ENCODE assay signal across 22 mouse cellular contexts in the genomic region with DNA sequence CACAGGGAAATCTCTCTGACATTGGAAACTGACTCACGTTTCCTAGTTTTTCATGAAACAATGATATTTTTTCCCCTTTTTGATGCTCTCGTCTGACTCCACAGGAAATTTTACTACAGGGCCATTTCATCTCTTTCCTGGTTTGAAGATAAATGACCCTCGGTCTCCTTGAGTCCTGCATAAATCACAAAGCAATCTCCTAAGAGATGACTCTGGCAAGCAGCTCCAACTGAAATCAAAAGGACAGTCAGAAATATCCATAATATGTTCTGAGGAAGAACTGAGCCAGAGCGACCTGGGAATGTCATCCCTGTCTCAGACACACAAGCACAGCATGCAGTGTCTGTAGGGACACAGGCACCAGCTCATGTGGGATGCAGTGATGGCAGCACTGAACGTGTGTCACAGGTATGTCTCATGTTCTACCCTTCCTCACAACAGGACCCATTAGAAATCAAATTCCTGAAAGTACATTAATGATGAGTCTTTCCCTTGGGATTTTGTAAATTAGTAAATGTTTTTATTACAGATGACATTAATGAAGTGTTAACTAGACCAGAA.
A peak's percentile ranks its signal among the peaks of the same experiment; 100 is the strongest.
DNase-seq lines count a peak whose midpoint lies in the region; ATAC-seq and TF ChIP-seq lines count a peak whose summit lies in the region.
"Had no signal": no experiment of that assay in that cellular context is flagged by ENCODE, and none has a peak within 500 bp of the region (broad histone marks: within the 10 kb centered on the region; RNA-seq: fewer than 3 reads in every experiment).

No protein-coding gene starts in this region.

- no peaks in the 10 kb centered on the region for H3K27me3 ChIP-seq in hindbrain, embryonic 11.5 days (ENCODE audit: control insufficient read depth, insufficient read depth, low read length)
- no peaks in the 10 kb centered on the region for H3K27me3 ChIP-seq in hindbrain, embryonic 10.5 days (ENCODE audit: insufficient read depth, poor library complexity, severe bottlenecking)
- H3K27me3 ChIP-seq in liver, postnatal 0 days (ENCODE audit: insufficient read depth, low read length): no peaks in the 10 kb centered on the region
- H3K27me3 ChIP-seq in liver, embryonic 11.5 days (replicated peaks; ENCODE audit: control insufficient read depth, insufficient read depth, low read length): no peaks in the 10 kb centered on the region
- H3K27me3 ChIP-seq: forebrain, embryonic 15.5 days; liver, embryonic 15.5 days; megakaryocyte, embryonic 14.5 days had no signal

- DNase-seq in hindbrain, embryonic 11.5 days (ENCODE audit: low spot score): no peak
- DNase-seq in hindbrain, embryonic 10.5 days (ENCODE audit: low spot score): no peak
- no peak for DNase-seq in liver, postnatal 0 days
- no peak for DNase-seq in liver, embryonic 11.5 days (ENCODE audit: low spot score)
- peak; percentile 11 to 25 for DNase-seq in adrenal gland, postnatal 36 days
- peak; percentile 48 for DNase-seq in kidney, postnatal 14 days
- no peak for DNase-seq in ovary, postnatal 14 days (ENCODE audit: low spot score)
- no peak for DNase-seq in urinary bladder, postnatal 25 days (ENCODE audit: low spot score)
- DNase-seq: B cell, adult 2 months; cerebellum, adult 18-20 months; cerebellum, postnatal 25 days; gastrocnemius, postnatal 14 days; heart, postnatal 10 days; layer of hippocampus, adult 9-11 months; lung, postnatal 10 days; thymus, postnatal 14 days had no signal

- no peak overlapping the region for H3K9ac ChIP-seq in hindbrain, embryonic 11.5 days (ENCODE audit: low read depth, low read length)
- H3K9ac ChIP-seq in liver, postnatal 0 days (replicated peaks): no peak overlapping the region
- H3K9ac ChIP-seq in liver, embryonic 11.5 days (ENCODE audit: low read depth, low read length): no peak overlapping the region
- H3K9ac ChIP-seq: forebrain, embryonic 15.5 days; liver, embryonic 15.5 days had no signal

- no peaks in the 10 kb centered on the region; the same call in 1 of the 2 replicates for H3K4me1 ChIP-seq in hindbrain, embryonic 11.5 days (replicated peaks; ENCODE audit: control insufficient read depth, insufficient read depth, low read length)
- H3K4me1 ChIP-seq in hindbrain, embryonic 10.5 days (replicated peaks): peaks cover 29% of the 10 kb centered on the region
- no peaks in the 10 kb centered on the region for H3K4me1 ChIP-seq in liver, postnatal 0 days (ENCODE audit: insufficient read depth)
- no peaks in the 10 kb centered on the region for H3K4me1 ChIP-seq in liver, embryonic 11.5 days (replicated peaks; ENCODE audit: control insufficient read depth, insufficient read depth, low read length)
- H3K4me1 ChIP-seq: liver, embryonic 15.5 days had no signal

- H3K36me3 ChIP-seq in hindbrain, embryonic 11.5 days (ENCODE audit: control insufficient read depth, insufficient read depth, low read length): no peaks in the 10 kb centered on the region
- H3K36me3 ChIP-seq in hindbrain, embryonic 10.5 days: no peaks in the 10 kb centered on the region
- H3K36me3 ChIP-seq in liver, postnatal 0 days (replicated peaks; ENCODE audit: insufficient read depth, low read length): no peaks in the 10 kb centered on the region
- H3K36me3 ChIP-seq in liver, embryonic 11.5 days (ENCODE audit: control insufficient read depth, insufficient read depth, low read length): no peaks in the 10 kb centered on the region
- H3K36me3 ChIP-seq: forebrain, embryonic 15.5 days; heart, embryonic 10.5 days; liver, embryonic 15.5 days had no signal

- H3K4me3 ChIP-seq in hindbrain, embryonic 11.5 days (ENCODE audit: low read depth, low read length): no peak overlapping the region
- H3K4me3 ChIP-seq in hindbrain, embryonic 10.5 days: no peak overlapping the region
- H3K4me3 ChIP-seq in liver, postnatal 0 days (ENCODE audit: low read depth, low read length): no peak overlapping the region
- no peak overlapping the region for H3K4me3 ChIP-seq in liver, embryonic 11.5 days (ENCODE audit: low read depth, low read length)
- H3K4me3 ChIP-seq: forebrain, embryonic 15.5 days; heart, embryonic 10.5 days; liver, embryonic 15.5 days; megakaryocyte, embryonic 14.5 days had no signal

- no peaks in the 10 kb centered on the region for H3K9me3 ChIP-seq in hindbrain, embryonic 11.5 days (ENCODE audit: control insufficient read depth, low read length)
- H3K9me3 ChIP-seq in hindbrain, embryonic 10.5 days: no peaks in the 10 kb centered on the region
- no peaks in the 10 kb centered on the region for H3K9me3 ChIP-seq in liver, postnatal 0 days (ENCODE audit: low read length)
- H3K9me3 ChIP-seq in liver, embryonic 11.5 days (ENCODE audit: control insufficient read depth, low read length): no peaks in the 10 kb centered on the region
- H3K9me3 ChIP-seq: forebrain, embryonic 15.5 days; heart, embryonic 10.5 days; liver, embryonic 15.5 days had no signal

- WGBS in hindbrain, embryonic 11.5 days: 59% methylated on average over 5 of the region's 5 CpGs
- WGBS in hindbrain, embryonic 10.5 days: 74% methylated on average over 5 of the region's 5 CpGs
- 58% methylated on average over 5 of the region's 5 CpGs for WGBS in liver, postnatal 0 days (ENCODE audit: insufficient replicate concordance)
- WGBS in liver, embryonic 11.5 days: 56% methylated on average over 5 of the region's 5 CpGs

- peak overlapping the region; percentile 36; the same call in 1 of the 2 replicates for H3K27ac ChIP-seq in hindbrain, embryonic 11.5 days (ENCODE audit: low read depth, low read length)
- no peak overlapping the region for H3K27ac ChIP-seq in hindbrain, embryonic 10.5 days
- no peak overlapping the region for H3K27ac ChIP-seq in liver, postnatal 0 days (ENCODE audit: low read depth)
- no peak overlapping the region for H3K27ac ChIP-seq in liver, embryonic 11.5 days (ENCODE audit: low read depth, low read length)
- H3K27ac ChIP-seq: forebrain, embryonic 15.5 days; heart, embryonic 10.5 days; liver, embryonic 15.5 days had no signal

- TF ChIP-seq EP300 in liver, postnatal 0 days (IDR thresholded peaks at IDR 0.05; ENCODE audit: low read depth): peak; percentile 39; the same call in 1 of the 2 replicates

- no peak for ATAC-seq in hindbrain, embryonic 11.5 days (ENCODE audit: low FRiP score)
- no peak for ATAC-seq in liver, postnatal 0 days
- ATAC-seq in liver, embryonic 11.5 days (replicated peaks; ENCODE audit: low FRiP score): no peak
- ATAC-seq: forebrain, embryonic 15.5 days; inflammation-experienced regulatory T-cells, adult 6 months; midbrain, embryonic 16.5 days had no signal

- TF ChIP-seq CTCF in liver, postnatal 0 days (IDR thresholded peaks at IDR 0.05; ENCODE audit: low read depth): no peak

- no peak overlapping the region for H3K4me2 ChIP-seq in hindbrain, embryonic 11.5 days (replicated peaks; ENCODE audit: low read depth, low read length)
- no peak overlapping the region for H3K4me2 ChIP-seq in liver, postnatal 0 days (ENCODE audit: low read depth, low read length)
- H3K4me2 ChIP-seq in liver, embryonic 11.5 days: no peak overlapping the region
- H3K4me2 ChIP-seq: forebrain, embryonic 15.5 days; liver, embryonic 15.5 days had no signal

Comparison
In these comparisons a context has a peak if more than half of its experiments do, and no peak if none do; other contexts are left out.
1. DNase-seq: peak in adrenal gland, postnatal 36 days (2 of 2) and kidney, postnatal 14 days (single experiment); none in hindbrain, embryonic 11.5 days (single experiment), hindbrain, embryonic 10.5 days (single experiment), liver, postnatal 0 days (single experiment), liver, embryonic 11.5 days (single experiment), ovary, postnatal 14 days (single experiment) and urinary bladder, postnatal 25 days (single experiment).